Mouse (Mus musculus) left cerebral cortex, postnatal 14 days (tissue): ENCODE data around the gene Gm39653. TPM values are rescaled to one million over a fixed set of nuclear protein-coding genes. Genes with fewer than 3 reads are reported as not detected.

ENCODE experiments used
- DNase-seq, 2 experiments: peaks; one replicate each; pipeline ENCODE4 v3.0.0; 2021 to 2022; ENCODE audit warnings: low spot score in 2 of 2, mixed read lengths in 1 of 2
- intact Hi-C: fragments of 180-260 bp; cut with DNase I; formaldehyde crosslinking; loops from one replicate; pipeline ENCODE4 v1.15.1; 2025
- total RNA-seq, 2 experiments: library from RNA; stranded (reverse); gene quantifications; 2 replicates each; pipeline ENCODE4 v1.2.3; 2021

The Gm39653 gene
- total RNA-seq, 2 experiments from 2014 or later = not detected

DNA sequence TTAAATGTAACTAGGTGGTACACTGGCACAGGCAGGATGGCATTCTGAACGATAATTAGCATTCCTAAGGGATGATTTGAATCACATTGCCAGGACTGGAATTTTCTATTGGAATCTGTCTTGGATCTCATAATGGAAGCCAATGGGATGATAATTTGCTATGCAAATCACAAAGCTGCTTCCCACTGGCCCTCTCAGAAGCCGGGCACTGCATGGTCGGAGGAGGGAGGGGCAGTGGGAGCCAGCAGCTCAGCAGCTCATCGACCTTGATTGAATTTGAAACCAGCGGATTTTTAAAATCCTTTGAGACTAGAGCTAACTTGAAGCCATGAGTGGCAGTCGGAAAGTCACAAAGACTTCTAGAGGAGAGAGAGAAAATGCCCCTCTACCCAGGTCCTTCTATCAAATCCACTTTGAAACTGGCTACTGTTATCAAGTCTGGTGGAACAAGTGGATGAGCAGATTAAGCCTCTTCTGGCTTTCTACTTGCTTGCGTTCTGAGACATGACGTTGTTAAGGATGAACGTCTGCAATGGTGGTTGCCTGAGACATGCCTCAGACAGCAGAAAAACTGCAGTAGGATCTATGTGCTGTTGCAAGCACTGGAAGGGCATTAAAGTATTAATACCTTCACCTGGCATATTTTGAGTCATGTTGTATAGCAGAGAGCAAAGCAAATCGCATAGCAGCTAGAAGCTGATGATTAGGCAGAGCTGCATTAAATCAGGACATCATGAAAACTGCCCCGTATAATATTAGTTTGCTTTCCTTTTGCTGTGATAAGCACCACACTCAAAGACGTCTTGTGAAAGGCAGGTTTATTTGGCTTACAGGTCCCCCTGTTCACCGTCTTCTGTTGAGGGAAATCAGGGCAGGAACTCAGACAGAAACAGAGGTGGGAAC lies 52.4 kb downstream of the Gm39653 start:
- peak in 1 of 2 experiments; percentile 15 for DNase-seq
- intact Hi-C loops = loop anchor here (2.0 kb wide), 1 partner anchor 779 kb away; no protein-coding TSS in a partner anchor

DNA sequence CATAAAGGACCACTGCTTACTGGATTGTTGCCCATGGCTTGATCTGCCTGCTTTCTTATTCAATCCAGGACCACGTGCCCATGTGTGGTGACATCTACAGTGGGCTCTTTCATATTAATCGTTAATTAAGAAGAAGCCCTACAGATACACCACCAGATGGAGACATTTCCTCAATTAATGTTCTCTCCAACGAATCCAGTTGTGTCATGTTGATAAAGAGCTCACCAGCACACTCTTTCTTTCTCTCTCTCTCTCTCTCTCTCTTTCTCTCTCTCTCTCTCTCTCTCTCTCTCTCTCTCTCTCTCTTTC lies 53.0 kb downstream of the Gm39653 start:
- intact Hi-C loops = loop anchor here (2.0 kb wide), 1 partner anchor 778 kb away; no protein-coding TSS in a partner anchor
- DNase-seq = peak; percentile 26 to 66

Other genes starting within 250 kb of the Gm39653 start
- gene Adam23, start 170.1 kb upstream of the Gm39653 start, total RNA-seq = 100 to 1,000 TPM; 143 to 151 TPM
- gene Dytn, start 71.0 kb downstream of the Gm39653 start, total RNA-seq = not detected
- gene Mdh1b, start 114.3 kb downstream of the Gm39653 start, total RNA-seq = under 1 TPM; 0.57 to 0.66 TPM
- 10 to 100 TPM; 12.3 to 18.5 TPM for gene Fastkd2, start 114.6 kb downstream of the Gm39653 start, total RNA-seq
- under 1 TPM; 0.26 to 0.32 TPM for gene 4933402D24Rik, start 153.3 kb downstream of the Gm39653 start, total RNA-seq